Mouse (Mus musculus) spleen, adult 2 months (tissue): ENCODE data around the gene Hoxa7. TPM values are rescaled to one million over a fixed set of nuclear protein-coding genes. Genes with fewer than 3 reads are reported as not detected.

Source experiments
- DNase-seq, 2 experiments: peaks; one replicate each; pipeline versions ENCODE4 v3.0.0 to v3.0.0-alpha.2; 2012 to 2021; ENCODE audit warnings: low spot score in 2 of 2, low read depth in 1 of 2
- H3K27ac ChIP-seq: fragments of 200-500 bp; 2 replicates; pipeline ENCODE4 v1.5.1; 2012; ENCODE audit warnings: low read length, inconsistent platforms; ENCODE audit not compliant: insufficient read depth
- H3K27me3 ChIP-seq: fragments of 200-500 bp; 2 replicates; pipeline ENCODE4 v1.6.1; 2012; ENCODE audit warnings: mild to moderate bottlenecking, moderate library complexity, low read length, inconsistent platforms; ENCODE audit not compliant: control insufficient read depth, insufficient read depth
- H3K36me3 ChIP-seq: fragments of 200-500 bp; 2 replicates; pipeline ENCODE4 v1.6.1; 2012; ENCODE audit warnings: mild to moderate bottlenecking, low read length, inconsistent platforms; ENCODE audit not compliant: control insufficient read depth, insufficient read depth
- H3K4me1 ChIP-seq: fragments of 200-500 bp; 2 replicates; pipeline ENCODE4 v1.6.1; 2011; ENCODE audit warnings: inconsistent platforms; ENCODE audit not compliant: control insufficient read depth, insufficient read depth, insufficient read length
- H3K4me3 ChIP-seq: fragments of 200-500 bp; 2 replicates; pipeline ENCODE4 v1.5.1; 2011; ENCODE audit warnings: mild to moderate bottlenecking, inconsistent platforms; ENCODE audit not compliant: insufficient read depth, insufficient read length; ENCODE audit errors: extremely low read depth
- CTCF ChIP-seq: fragments of 200-500 bp; IDR thresholded peaks from 2 replicates; pipeline ENCODE4 v1.5.1; 2011; ENCODE audit warnings: mild to moderate bottlenecking, inconsistent platforms; ENCODE audit not compliant: insufficient read depth, insufficient read length, insufficient replicate concordance; ENCODE audit errors: extremely low read depth
- POLR2A ChIP-seq: fragments of 200-500 bp; IDR thresholded peaks from 2 replicates; pipeline ENCODE4 v1.6.1; 2011; ENCODE audit warnings: low read depth, low read length, inconsistent platforms
- WGBS: fragments of 180-500 bp; shearing (Covaris S2); methylation state at CpG from one replicate; pipeline ENCODE4 v1.1.7; 2018; 5-methylcytosine and 5-hydroxymethylcytosine counted together
- polyA plus RNA-seq: library from polyadenylated mRNA; depleted of rRNA; stranded (reverse); fragments of >200 nt; gene quantifications from 2 replicates; pipeline ENCODE4 v1.2.3, GENCODE M21; 2012

Hoxa7 gene
- polyA plus RNA-seq, 1 experiment: 0.56 TPM

DNA sequence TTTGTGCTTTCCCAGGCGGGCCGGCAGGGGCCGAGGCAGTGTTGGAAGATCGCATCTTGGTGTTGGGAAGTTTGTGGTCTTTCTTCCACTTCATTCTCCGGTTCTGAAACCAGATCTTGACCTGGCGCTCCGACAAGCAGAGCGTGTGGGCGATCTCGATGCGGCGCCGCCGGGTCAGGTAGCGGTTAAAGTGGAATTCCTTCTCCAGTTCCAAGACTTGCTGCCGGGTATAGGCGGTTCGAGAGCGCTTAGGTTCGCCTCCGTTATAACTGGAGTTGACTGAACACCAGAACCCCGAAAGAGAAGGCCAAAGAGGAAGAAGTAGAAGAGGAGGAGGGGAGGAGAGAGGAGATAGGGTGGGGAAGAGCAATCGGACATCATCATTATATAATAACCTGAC lies 31.2 kb downstream of the Hoxa7 start:
- no peaks in the 10 kb centered on the region for H3K36me3 ChIP-seq
- 84% methylated on average over 23 of the region's 23 CpGs for WGBS
- H3K4me3 ChIP-seq: no peak overlapping the region
- no peak for TF ChIP-seq CTCF
- no peak for TF ChIP-seq POLR2A
- peaks cover 7% of the 10 kb centered on the region for H3K27me3 ChIP-seq
- DNase-seq: no peak
- H3K27ac ChIP-seq: no peak overlapping the region
- peaks cover 3% of the 10 kb centered on the region for H3K4me1 ChIP-seq

DNA sequence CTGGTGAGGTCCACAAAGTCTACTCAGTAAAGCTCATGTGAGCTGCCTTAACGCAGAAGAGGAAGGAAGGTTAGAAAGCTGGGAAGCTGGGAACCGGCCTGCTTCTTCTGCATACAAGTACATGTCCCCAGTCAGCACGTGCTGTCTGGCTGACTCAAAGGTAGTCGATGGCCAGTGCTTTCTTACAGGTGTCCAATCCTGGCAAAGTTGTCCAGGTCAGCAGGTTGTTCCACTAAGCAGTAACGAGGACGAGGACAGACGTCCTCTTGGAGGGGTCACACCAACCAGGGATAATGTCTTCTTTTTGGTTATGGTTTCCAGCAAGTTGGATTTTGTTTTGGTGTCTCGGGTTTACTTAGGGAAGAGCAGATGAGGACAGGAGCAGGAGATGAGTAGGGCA lies 31.7 kb downstream of the Hoxa7 start:
- Histone ChIP-seq H3K36me3 (no peaks in the 10 kb centered on the region), H3K4me1 (peaks cover 3% of the 10 kb centered on the region), H3K27ac (no peak overlapping the region), H3K4me3 (no peak overlapping the region), H3K27me3 (peaks cover 7% of the 10 kb centered on the region)
- TF ChIP-seq POLR2A (no peak), CTCF (no peak)
- DNase-seq: no peak
- WGBS: 83% methylated on average over 8 of the region's 8 CpGs

DNA sequence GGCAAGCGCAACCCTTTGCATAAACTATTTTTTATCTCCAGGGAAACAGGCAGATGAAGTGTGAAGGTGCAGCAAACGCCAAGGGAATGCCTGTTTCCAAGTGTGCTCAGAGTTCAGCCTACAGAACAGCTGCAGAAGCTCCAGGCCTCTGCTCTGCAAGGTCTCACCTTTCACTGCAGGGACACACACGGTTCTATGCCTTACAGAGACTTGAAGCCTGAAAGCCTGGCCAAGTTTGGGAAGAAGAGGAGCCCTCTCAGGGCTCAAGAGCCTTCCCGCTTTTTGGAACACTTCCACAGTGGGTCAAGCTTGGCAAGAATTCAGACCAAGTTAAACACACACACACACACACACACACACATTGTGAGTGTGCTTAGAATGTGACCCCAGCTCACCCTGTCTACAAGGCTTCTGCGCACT lies 32.5 kb downstream of the Hoxa7 start:
- Histone ChIP-seq H3K27ac (no peak overlapping the region), H3K4me3 (no peak overlapping the region), H3K4me1 (peaks cover 3% of the 10 kb centered on the region), H3K27me3 (peaks cover 7% of the 10 kb centered on the region), H3K36me3 (no peaks in the 10 kb centered on the region)
- 87% methylated on average over 5 of the region's 5 CpGs for WGBS
- DNase-seq: no peak
- TF ChIP-seq POLR2A: no peak
- no peak for TF ChIP-seq CTCF

DNA sequence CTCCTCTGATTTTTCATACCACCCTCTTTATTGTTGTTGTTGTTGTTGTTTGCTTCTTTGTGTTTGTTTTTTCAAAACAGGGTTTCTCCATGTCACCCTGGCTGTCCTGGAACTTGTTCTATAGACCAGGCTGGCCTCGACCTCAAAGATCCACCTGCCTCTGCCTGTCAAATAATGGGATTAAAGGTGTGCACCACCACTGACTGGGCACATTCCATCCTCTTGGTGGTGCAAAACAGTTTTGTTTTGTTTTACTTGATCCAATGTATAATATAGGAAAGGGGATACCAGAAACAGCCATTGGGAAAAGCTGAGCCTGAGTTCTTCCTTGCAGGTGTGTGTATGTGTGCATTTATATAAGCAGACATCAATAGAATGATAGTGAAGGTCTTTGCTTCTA lies 35.2 kb downstream of the Hoxa7 start:
- DNase-seq: no peak
- Histone ChIP-seq H3K27ac (no peak overlapping the region), H3K4me3 (no peak overlapping the region), H3K36me3 (no peaks in the 10 kb centered on the region), H3K4me1 (no peaks in the 10 kb centered on the region), H3K27me3 (peaks cover 6% of the 10 kb centered on the region)
- 89% methylated on average over 1 of the region's 1 CpGs for WGBS
- TF ChIP-seq CTCF (no peak), POLR2A (no peak)

DNA sequence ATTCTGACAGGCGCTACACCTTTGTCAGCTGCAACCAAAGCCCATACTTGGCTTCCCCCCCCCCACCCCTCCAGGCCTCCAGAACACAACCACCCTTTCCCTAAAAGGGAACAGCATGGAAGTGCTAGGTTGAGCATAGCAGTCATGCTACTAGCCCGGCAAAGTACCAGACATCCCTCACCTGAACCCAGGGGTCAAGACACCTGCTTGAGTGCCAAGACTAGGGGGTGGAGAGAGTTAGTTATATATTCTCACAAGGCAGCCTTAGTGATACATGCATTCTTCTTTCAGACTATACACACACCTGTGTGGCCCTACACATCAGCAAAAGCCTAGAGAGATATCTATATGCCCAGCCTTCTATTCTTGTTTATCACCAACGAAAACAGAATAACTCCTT lies 35.8 kb downstream of the Hoxa7 start:
- WGBS: 85% methylated on average over 3 of the region's 3 CpGs
- Histone ChIP-seq H3K4me1 (no peaks in the 10 kb centered on the region), H3K36me3 (no peaks in the 10 kb centered on the region), H3K27ac (no peak overlapping the region), H3K4me3 (no peak overlapping the region), H3K27me3 (no peaks in the 10 kb centered on the region)
- TF ChIP-seq CTCF (no peak), POLR2A (no peak)
- no peak for DNase-seq

DNA sequence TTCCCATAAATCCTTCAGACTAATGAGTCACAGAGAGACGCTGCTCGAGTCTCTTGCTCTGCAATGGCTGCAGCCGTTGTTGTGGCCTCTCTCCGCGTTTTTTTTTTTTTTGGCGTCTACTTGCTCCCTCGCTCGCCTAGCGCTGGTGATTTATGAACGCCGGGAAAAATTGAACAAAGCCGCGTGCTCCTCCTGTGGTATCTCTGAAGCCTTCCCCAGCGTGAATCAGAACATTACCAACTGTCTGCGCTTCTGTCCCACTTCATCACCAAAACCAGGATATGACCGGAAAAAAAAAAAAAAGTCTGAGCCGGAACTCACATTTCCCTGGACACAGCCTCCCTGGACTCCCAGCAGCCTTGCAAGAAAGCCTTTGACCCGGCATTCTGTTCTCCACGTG lies 36.4 kb downstream of the Hoxa7 start:
- H3K27me3 ChIP-seq: no peaks in the 10 kb centered on the region
- 83% methylated on average over 19 of the region's 19 CpGs for WGBS
- no peak for DNase-seq

DNA sequence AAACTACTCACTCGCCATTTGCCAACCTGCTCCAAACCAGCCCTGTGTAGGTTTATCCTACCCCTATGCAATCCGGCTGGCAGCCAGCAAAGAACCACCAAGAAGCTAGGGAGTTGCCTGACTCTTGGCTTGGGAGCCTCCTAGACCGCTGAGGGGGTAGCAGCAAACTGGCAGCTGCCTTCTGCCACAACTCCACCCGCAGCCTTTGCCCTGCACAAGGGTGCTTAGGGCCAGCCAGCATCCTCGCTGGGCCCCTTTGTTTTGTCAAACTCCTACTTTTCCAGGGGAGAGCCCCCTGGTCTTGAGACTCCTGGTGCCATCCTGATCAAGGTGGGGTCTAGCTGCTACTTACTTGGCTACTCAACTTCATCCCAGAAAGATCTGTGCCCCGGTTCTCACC lies 37.0 kb downstream of the Hoxa7 start:
- DNase-seq: no peak
- no peak overlapping the region for H3K4me3 ChIP-seq
- H3K4me1 ChIP-seq: no peaks in the 10 kb centered on the region
- 81% methylated on average over 6 of the region's 6 CpGs for WGBS
- no peaks in the 10 kb centered on the region for H3K27me3 ChIP-seq
- no peak for TF ChIP-seq POLR2A
- TF ChIP-seq CTCF: no peak
- H3K27ac ChIP-seq: no peak overlapping the region
- H3K36me3 ChIP-seq: no peaks in the 10 kb centered on the region

More for the DNA sequence above, 36.4 kb downstream of the Hoxa7 start:
- H3K4me1 ChIP-seq: no peaks in the 10 kb centered on the region
- TF ChIP-seq POLR2A (no peak), CTCF (no peak)
- H3K4me3 ChIP-seq: no peak overlapping the region
- H3K27ac ChIP-seq: no peak overlapping the region
- H3K36me3 ChIP-seq: no peaks in the 10 kb centered on the region
